Mouse (Mus musculus): Measurements from ENCODE around the gene Hbb-bh2. TPM values are rescaled to one million over a fixed set of nuclear protein-coding genes. Genes with fewer than 3 reads are reported as not detected.

The Hbb-bh2 gene
- total and polyA plus RNA-seq, 3 experiments: not detected

DNA sequence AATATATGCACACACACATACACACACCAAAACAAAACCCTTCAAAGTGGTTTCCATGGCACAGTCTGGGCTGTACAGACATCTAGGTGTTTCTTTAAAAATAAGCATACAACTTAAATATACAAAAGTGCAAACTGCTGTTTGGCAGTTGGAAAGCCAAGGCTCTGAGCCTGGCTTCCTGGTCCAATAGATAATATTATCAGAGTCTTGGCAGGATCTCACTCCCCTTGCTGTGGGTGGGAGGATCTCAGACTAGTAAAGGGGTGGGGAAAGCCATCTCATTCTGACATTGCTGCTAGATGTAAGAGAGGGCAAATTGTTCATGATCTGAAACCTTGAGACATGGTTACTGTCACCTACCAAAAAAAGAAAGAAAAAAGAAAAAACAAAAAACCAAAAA lies 30.3 kb upstream of the Hbb-bh2 start:
- H3K9ac ChIP-seq (ENCODE audit: insufficient read depth, low read depth): no peak overlapping the region
- no peak overlapping the region for H3K4me2 ChIP-seq (ENCODE audit: insufficient read depth, low read depth, poor library complexity, severe bottlenecking)
- no peaks in the 10 kb centered on the region for H3K79me2 ChIP-seq (replicated peaks; ENCODE audit: control insufficient read depth, extremely low read depth, insufficient read depth, poor library complexity, severe bottlenecking)
- H3K4me3 ChIP-seq (replicated peaks in 1 of 3; ENCODE audit: low read depth in 2 of 3, low read length in 2 of 3, poor library complexity in 1 of 3): no peak overlapping the region
- peaks cover 0 to 2% of the 10 kb centered on the region in 2 experiments; a peak in 1 of 4 replicates for H3K4me1 ChIP-seq (ENCODE audit: control insufficient read depth in 1 of 2, insufficient read depth in 2 of 2)
- in situ Hi-C loops (cut with MboI; ENCODE audit: low pct_ligation_motif_present, low pct_unique_long_range_greater_than_20kb, low sequenced_read_pairs) (loop anchor here (5.0 kb wide), 1 partner anchor 158 kb away; the partner anchor contains the start of gene Olfr243), dilution Hi-C loops (cut with MboI; ENCODE audit: extremely low pct_ligation_motif_present, extremely low pct_unique_long_range_greater_than_20kb, low sequenced_read_pairs) (no loop called here)
- no peaks in the 10 kb centered on the region for H3K36me3 ChIP-seq (replicated peaks in 1 of 2; ENCODE audit: control insufficient read depth in 1 of 2, insufficient read depth in 1 of 2, low read length in 1 of 2)
- DNase-seq (ENCODE audit: extremely low read depth): no peak
- no peak overlapping the region for H3K27ac ChIP-seq (ENCODE audit: insufficient read depth, low read depth)
- H3K9me3 ChIP-seq (replicated peaks; ENCODE audit: low read length): no peaks in the 10 kb centered on the region
- TF ChIP-seq POLR2A (IDR thresholded peaks at IDR 0.05; ENCODE audit: low read depth, low read length): no peak
- TF ChIP-seq MAZ (IDR thresholded peaks at IDR 0.05; ENCODE audit: low read depth, low read length): no peak
- no peaks in the 10 kb centered on the region for H3K27me3 ChIP-seq (replicated peaks)

DNA sequence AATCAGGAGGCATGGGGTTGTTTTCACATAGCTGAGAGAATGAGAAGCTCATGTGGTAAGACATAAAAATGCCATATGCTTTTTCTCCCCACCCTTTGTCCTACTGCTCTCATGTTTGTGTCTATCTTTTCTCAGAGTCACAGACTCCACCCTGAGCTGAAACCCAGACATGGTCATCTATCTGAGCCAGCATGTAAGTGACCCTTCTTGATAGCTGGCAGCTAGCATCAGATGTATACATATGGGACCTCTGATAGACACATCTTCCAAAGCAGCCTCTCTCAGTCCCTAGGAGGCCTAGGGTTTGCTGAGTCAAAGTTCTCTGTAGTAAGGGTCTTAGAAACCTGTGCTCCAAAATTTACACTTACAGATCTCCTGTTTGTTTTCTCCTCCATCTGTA lies 25.4 kb upstream of the Hbb-bh2 start:
- Histone ChIP-seq H3K36me3 (replicated peaks in 1 of 2; ENCODE audit: control insufficient read depth in 1 of 2, insufficient read depth in 1 of 2, low read length in 1 of 2) (no peaks in the 10 kb centered on the region), H3K4me1 (ENCODE audit: control insufficient read depth in 1 of 2, insufficient read depth in 2 of 2) (peaks cover 8 to 16% of the 10 kb centered on the region in 2 experiments; a peak in 3 of 4 replicates), H3K4me3 (replicated peaks in 1 of 3; ENCODE audit: low read depth in 2 of 3, low read length in 2 of 3, poor library complexity in 1 of 3) (no peak overlapping the region), H3K27me3 (replicated peaks) (no peaks in the 10 kb centered on the region), H3K79me2 (replicated peaks; ENCODE audit: control insufficient read depth, extremely low read depth, insufficient read depth, poor library complexity, severe bottlenecking) (no peaks in the 10 kb centered on the region), H3K4me2 (ENCODE audit: insufficient read depth, low read depth, poor library complexity, severe bottlenecking) (no peak overlapping the region), H3K27ac (ENCODE audit: insufficient read depth, low read depth) (no peak overlapping the region), H3K9me3 (replicated peaks; ENCODE audit: low read length) (no peaks in the 10 kb centered on the region), H3K9ac (ENCODE audit: insufficient read depth, low read depth) (no peak overlapping the region)
- TF ChIP-seq EP300 (IDR thresholded peaks at IDR 0.05; ENCODE audit: low read length) (no peak), CTCF (conservative IDR thresholded peaks at IDR 0.05 in 1 of 2, IDR thresholded peaks at IDR 0.05 in 1 of 2; ENCODE audit: low read depth in 2 of 2, low read length in 2 of 2) (no peak)
- dilution Hi-C loops (cut with MboI; ENCODE audit: extremely low pct_ligation_motif_present, extremely low pct_unique_long_range_greater_than_20kb, low sequenced_read_pairs): no loop called here
- DNase-seq (ENCODE audit: extremely low read depth): no peak
- in situ Hi-C loops (cut with MboI; ENCODE audit: low pct_ligation_motif_present, low pct_unique_long_range_greater_than_20kb, low sequenced_read_pairs): loop anchor here (5.0 kb wide), 1 partner anchor 63 kb away; no protein-coding TSS in a partner anchor

DNA sequence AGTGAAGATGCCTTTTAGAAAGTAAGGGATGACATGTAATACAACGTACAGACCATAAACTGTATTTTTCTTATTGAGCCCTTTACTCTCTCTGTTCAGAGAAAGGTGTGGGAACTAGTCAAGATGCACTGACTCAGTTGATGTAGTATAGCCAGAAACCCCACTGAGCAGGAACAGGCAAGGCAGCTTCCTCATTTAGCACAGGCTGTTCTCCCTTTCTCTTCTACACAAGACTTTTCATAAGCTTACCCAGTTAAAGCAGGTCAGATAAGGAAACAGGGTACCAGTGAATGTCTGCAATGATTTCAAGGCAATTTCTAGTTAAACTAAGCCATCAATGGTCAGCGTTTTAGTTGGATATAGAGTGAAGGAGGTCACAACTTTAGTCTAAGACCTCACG lies 21.2 kb upstream of the Hbb-bh2 start:
- dilution Hi-C loops (cut with MboI; ENCODE audit: extremely low pct_ligation_motif_present, extremely low pct_unique_long_range_greater_than_20kb, low sequenced_read_pairs): no loop called here
- Histone ChIP-seq H3K27ac (ENCODE audit: insufficient read depth, low read depth) (no peak overlapping the region), H3K27me3 (replicated peaks) (no peaks in the 10 kb centered on the region), H3K4me2 (ENCODE audit: insufficient read depth, low read depth, poor library complexity, severe bottlenecking) (peak overlapping the region; percentile 56), H3K36me3 (replicated peaks in 1 of 2; ENCODE audit: control insufficient read depth in 1 of 2, insufficient read depth in 1 of 2, low read length in 1 of 2) (no peaks in the 10 kb centered on the region), H3K4me1 (ENCODE audit: control insufficient read depth in 1 of 2, insufficient read depth in 2 of 2) (peaks cover 8 to 33% of the 10 kb centered on the region in 2 experiments; a peak in 3 of 4 replicates), H3K79me2 (replicated peaks; ENCODE audit: control insufficient read depth, extremely low read depth, insufficient read depth, poor library complexity, severe bottlenecking) (no peaks in the 10 kb centered on the region), H3K4me3 (replicated peaks in 1 of 3; ENCODE audit: low read depth in 2 of 3, low read length in 2 of 3, poor library complexity in 1 of 3) (no peak overlapping the region), H3K9me3 (replicated peaks; ENCODE audit: low read length) (no peaks in the 10 kb centered on the region), H3K9ac (ENCODE audit: insufficient read depth, low read depth) (no peak overlapping the region)
- peak; percentile 48 for DNase-seq (ENCODE audit: extremely low read depth)
- no peak for TF ChIP-seq BHLHE40 (IDR thresholded peaks at IDR 0.05; ENCODE audit: low read depth, low read length)
- no peak for TF ChIP-seq ZNF384 (IDR thresholded peaks at IDR 0.05; ENCODE audit: low read depth, low read length)
- TF ChIP-seq EP300 (IDR thresholded peaks at IDR 0.05; ENCODE audit: low read length): no peak
- TF ChIP-seq MYC (IDR thresholded peaks at IDR 0.05; ENCODE audit: low read depth, low read length): no peak
- in situ Hi-C loops (cut with MboI; ENCODE audit: low pct_ligation_motif_present, low pct_unique_long_range_greater_than_20kb, low sequenced_read_pairs): no loop called here

DNA sequence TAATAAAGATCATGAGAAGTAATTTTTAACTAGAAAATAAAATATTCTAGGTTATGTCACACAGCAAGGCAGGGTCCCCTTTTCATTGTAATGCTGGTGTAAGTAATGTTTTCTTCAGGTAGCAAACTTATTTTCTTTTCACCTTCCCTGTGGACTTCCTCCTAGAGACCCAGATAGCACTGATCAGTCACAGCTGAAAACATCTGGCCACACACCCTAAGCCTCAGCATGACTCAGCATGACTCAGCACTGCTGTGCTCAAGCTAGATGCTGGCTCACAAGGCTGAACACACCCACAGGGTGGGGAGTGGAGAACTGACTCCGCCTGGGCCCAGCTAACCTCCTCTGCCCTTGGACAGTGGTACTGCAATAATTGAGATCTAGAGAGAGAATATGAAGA lies 20.5 kb upstream of the Hbb-bh2 start:
- Histone ChIP-seq H3K79me2 (replicated peaks; ENCODE audit: control insufficient read depth, extremely low read depth, insufficient read depth, poor library complexity, severe bottlenecking) (no peaks in the 10 kb centered on the region), H3K36me3 (replicated peaks in 1 of 2; ENCODE audit: control insufficient read depth in 1 of 2, insufficient read depth in 1 of 2, low read length in 1 of 2) (no peaks in the 10 kb centered on the region), H3K9me3 (replicated peaks; ENCODE audit: low read length) (no peaks in the 10 kb centered on the region), H3K27ac (ENCODE audit: insufficient read depth, low read depth) (no peak overlapping the region), H3K27me3 (replicated peaks) (no peaks in the 10 kb centered on the region), H3K4me2 (ENCODE audit: insufficient read depth, low read depth, poor library complexity, severe bottlenecking) (no peak overlapping the region; the same call in 1 of the 2 replicates), H3K4me1 (ENCODE audit: control insufficient read depth in 1 of 2, insufficient read depth in 2 of 2) (peaks cover 8 to 33% of the 10 kb centered on the region in 2 experiments; a peak in 3 of 4 replicates), H3K4me3 (replicated peaks in 1 of 3; ENCODE audit: low read depth in 2 of 3, low read length in 2 of 3, poor library complexity in 1 of 3) (no peak overlapping the region), H3K9ac (ENCODE audit: insufficient read depth, low read depth) (no peak overlapping the region)
- dilution Hi-C loops (cut with MboI; ENCODE audit: extremely low pct_ligation_motif_present, extremely low pct_unique_long_range_greater_than_20kb, low sequenced_read_pairs): no loop called here
- DNase-seq (ENCODE audit: extremely low read depth): peak; percentile 99
- in situ Hi-C loops (cut with MboI; ENCODE audit: low pct_ligation_motif_present, low pct_unique_long_range_greater_than_20kb, low sequenced_read_pairs): no loop called here
- peak; percentile 42; the same call in 1 of the 2 replicates for TF ChIP-seq NRF1 (IDR thresholded peaks at IDR 0.05; ENCODE audit: low read depth, low read length)
- no peak for TF ChIP-seq CHD2 (IDR thresholded peaks at IDR 0.05; ENCODE audit: low read length)
- TF ChIP-seq MEF2A (IDR thresholded peaks at IDR 0.05; ENCODE audit: borderline replicate concordance, low read depth, low read length): peak; percentile 40; the same call in 1 of the 2 replicates
- TF ChIP-seq BHLHE40 (IDR thresholded peaks at IDR 0.05; ENCODE audit: low read depth, low read length): 0 out of 2 replicates have a peak, but pooled peaks have one; percentile 17
- 0 out of 2 replicates have a peak, but pooled peaks have one; percentile 57 for TF ChIP-seq MAZ (IDR thresholded peaks at IDR 0.05; ENCODE audit: low read depth, low read length)
- TF ChIP-seq EP300 (IDR thresholded peaks at IDR 0.05; ENCODE audit: low read length): peak; percentile 72
- TF ChIP-seq HCFC1 (IDR thresholded peaks at IDR 0.05; ENCODE audit: low read depth, low read length): no peak
- 0 out of 2 replicates have a peak, but pooled peaks have one; percentile 23 for TF ChIP-seq ELF1 (IDR thresholded peaks at IDR 0.05; ENCODE audit: low read depth, low read length)
- peak; percentile 94 for TF ChIP-seq SIN3A (IDR thresholded peaks at IDR 0.05; ENCODE audit: low read length)
- no peak for TF ChIP-seq RCOR1 (conservative IDR thresholded peaks at IDR 0.05; ENCODE audit: low read depth, low read length)
- peak; percentile 100 for TF ChIP-seq MAFK (IDR thresholded peaks at IDR 0.05; ENCODE audit: insufficient replicate concordance, low read length)
- no peak for TF ChIP-seq ZMIZ1 (IDR thresholded peaks at IDR 0.05; ENCODE audit: low read depth, low read length)
- TF ChIP-seq MYC (IDR thresholded peaks at IDR 0.05; ENCODE audit: low read depth, low read length): peak; percentile 37; the same call in 1 of the 2 replicates
- peak; percentile 60 for TF ChIP-seq JUN (IDR thresholded peaks at IDR 0.05; ENCODE audit: insufficient read depth, low read depth, low read length)
- TF ChIP-seq GABPA (IDR thresholded peaks at IDR 0.05; ENCODE audit: insufficient replicate concordance, low read depth, low read length): peak; percentile 71
